Mouse (Mus musculus): Measurements from ENCODE around the gene Mtnr1a.

Gene Mtnr1a

GRCm38 (mm10) chr8:45109371-45110063 is 40.6 kb downstream of the Mtnr1a start:
- no peak for DNase-seq (ENCODE audit: low spot score)

GRCm38 (mm10) chr8:45110064-45110812 is 41.3 kb downstream of the Mtnr1a start:
- no peak for DNase-seq (ENCODE audit: low spot score)

DNA sequence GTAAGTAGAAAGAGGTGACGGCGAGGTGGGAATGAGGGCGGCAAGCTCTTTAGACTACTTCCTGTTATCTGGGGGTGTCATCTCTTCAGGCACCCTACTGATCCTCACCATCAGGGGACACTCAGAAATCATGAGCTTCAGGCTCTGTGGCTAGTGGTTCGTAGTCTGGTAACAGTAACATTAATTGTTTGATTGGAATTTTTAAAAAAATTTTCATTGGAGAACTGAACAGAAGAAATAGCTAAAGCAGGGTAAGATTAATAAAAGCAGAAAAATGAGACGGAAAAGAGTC is 41.8 kb downstream of the Mtnr1a start:
- no peak for DNase-seq (ENCODE audit: low spot score)

GRCm38 (mm10) chr8:45111820-45112219 is 42.9 kb downstream of the Mtnr1a start:
- no peak for DNase-seq (ENCODE audit: low spot score)

DNA sequence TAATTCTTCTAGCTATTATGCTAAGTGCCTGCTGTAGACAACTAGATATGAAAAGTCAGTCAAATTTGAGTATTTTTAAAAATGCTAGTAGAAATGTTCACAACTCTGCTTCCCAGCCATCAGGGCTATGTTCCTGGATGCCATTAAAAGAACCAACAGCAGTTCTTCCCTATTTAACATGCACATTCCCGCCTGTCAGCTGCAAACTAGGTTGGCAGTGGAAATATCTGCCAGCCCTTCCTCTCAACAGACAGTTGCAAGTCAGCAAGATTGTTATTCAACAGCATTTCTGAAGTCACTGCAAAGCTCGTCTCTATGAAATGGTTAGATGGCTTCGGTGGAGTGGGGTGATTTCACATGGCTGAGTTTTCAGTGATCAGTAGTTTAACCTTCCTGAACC is 48.7 kb downstream of the Mtnr1a start:
- DNase-seq (ENCODE audit: low spot score), result no peak

GRCm38 (mm10) chr8:45125680-45126079 is 56.7 kb downstream of the Mtnr1a start:
- no peak for DNase-seq (ENCODE audit: low spot score)

Data from lung, postnatal 25 days (tissue).